Mouse (Mus musculus) heart, postnatal 10 days (tissue): ENCODE results near the gene Csn1s2a. TPM values are rescaled to one million over a fixed set of nuclear protein-coding genes. Genes with fewer than 3 reads are reported as not detected.
"Not testable (repeated sequence)": the region's sequence is repeated elsewhere in the genome, so short reads cannot be mapped to it uniquely, and the experiment has no call there.

Source experiments
- DNase-seq, 2 experiments: peaks; one replicate each; pipeline ENCODE4 v3.0.0; 2021
- intact Hi-C: fragments of 180-260 bp; cut with DNase I; formaldehyde crosslinking; loops from one replicate; pipeline ENCODE4 v1.15.1; 2025
- total RNA-seq, 2 experiments: library from RNA; stranded (reverse); gene quantifications; 2 replicates each; pipeline ENCODE4 v1.2.3; 2021

Csn1s2a gene
- not detected for total RNA-seq

DNA sequence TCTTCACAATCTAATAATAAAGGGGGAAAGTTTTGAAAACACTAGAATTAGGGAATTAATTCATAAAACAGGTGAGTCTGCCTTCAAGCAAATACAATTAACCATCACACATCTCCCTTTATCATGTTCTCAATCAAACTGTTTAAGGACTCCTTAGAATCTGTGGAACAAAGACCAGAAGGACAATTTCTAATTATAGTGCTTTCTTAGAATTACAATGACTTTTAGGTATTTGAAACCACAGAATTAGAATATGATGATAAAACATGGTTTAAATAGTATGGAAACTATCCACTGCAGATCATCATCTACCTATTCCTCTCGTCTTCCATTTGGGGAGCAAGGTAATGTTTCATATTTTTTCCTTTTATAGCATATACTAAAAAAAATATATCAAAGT, at the start of gene Csn1s2a:
TSS of gene Csn1s2a (plus strand) at position 301 of the 400 bp plus-strand sequence.
- no peak for DNase-seq
- intact Hi-C loops, result no loop called here

DNA sequence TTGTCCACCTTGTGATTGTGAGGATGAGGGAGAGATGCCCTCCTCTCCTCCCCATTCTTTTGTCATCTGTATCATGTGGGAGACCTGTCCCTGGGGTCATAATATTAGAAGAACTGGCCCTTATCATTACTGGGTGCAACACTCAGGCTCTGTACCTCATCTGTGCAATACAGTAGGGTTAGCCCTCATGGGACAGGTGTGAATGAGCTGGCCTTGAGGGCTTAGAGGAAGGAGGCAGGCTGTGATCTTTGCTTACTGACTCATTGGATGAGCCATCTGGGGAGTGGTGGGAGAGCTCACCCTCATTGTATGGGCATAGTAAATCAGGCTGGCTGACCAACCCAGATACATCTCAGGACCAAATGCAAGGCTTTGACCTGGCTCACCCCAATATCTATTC, 39.5 kb upstream of the Csn1s2a start:
- intact Hi-C loops, result no loop called here
- no peak for DNase-seq

DNA sequence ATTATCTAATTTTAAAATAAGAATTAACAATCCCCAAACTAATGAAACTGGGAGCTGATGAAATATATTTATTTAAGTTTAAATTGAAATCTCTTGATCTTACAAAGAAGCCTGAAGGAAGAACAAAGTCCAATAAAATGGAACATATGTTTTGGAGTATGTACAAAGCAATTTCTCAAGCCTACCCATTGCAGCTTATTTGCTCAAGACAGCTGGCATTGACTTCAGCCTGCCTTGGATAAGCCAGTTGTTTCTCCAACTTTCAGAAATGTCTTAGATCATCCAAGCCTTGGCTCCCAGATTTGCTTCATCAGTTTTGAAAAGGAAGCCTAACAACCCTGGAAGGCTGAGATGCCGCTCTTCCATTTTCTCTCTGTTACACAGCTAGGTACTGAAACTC, 20.9 kb upstream of the Csn1s2a start:
- no peak for DNase-seq
- intact Hi-C loops, result no loop called here

DNA sequence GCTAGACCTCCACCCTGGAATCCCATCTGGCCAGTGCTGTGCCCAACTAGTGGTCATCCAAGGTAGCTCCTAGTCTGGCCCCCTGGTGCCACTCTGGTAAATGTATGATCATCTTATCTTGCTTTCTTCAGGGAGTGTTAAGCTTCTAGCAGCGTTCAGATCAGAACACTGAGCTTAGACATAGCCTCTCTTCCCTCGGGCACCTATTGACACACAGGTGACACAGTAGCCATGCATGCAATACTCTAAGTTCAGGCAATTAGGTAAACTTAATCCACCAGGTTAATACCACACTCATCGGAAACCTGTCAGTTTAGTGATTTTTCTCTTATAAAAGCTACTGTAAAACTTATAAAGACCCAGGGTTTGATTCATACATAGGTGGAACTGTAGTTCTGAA, 9.8 kb upstream of the Csn1s2a start:
- no peak for DNase-seq
- intact Hi-C loops, result no loop called here

DNA sequence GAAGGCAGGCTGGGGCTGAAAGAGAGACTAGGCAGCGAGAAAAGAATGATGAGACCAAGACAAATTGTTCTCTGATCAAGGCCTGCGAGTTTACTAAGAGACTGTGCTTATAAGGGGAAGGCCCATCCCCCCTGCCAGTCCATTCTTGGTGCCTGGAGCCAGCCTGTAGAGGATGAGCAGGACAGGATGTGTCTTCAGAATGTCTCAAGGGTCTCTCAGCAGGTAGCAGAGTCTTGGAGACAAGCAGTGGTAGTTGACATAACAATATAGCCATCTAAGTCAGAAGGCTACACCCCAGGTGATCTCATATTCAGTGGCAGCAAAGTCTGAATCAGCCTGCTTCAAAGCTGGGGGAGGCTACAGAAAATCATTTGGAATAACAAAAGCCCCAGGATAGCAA, 2.2 kb upstream of the Csn1s2a start:
- intact Hi-C loops, DNase-seq: not testable (repeated sequence)

DNA sequence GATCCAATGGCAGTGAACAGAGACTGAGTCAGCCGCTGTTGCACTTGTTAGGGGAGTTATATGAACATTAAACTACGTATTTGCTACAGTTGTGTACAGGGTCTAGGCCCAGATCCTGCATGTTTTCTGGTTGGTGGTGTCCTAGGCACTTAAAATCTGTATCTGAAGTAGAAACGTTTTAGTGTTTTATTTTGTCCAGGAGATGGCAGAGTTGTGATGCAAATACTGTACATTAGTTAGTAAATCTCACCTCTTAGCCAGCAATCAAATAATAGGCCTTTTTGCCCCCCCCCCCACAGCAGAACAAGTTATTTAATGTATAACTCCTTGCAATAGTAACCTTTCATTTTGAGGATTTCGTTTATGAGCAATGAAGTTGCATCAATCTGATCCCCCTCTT, 8.4 kb downstream of the Csn1s2a start:
- intact Hi-C loops, result no loop called here
- DNase-seq, result no peak

DNA sequence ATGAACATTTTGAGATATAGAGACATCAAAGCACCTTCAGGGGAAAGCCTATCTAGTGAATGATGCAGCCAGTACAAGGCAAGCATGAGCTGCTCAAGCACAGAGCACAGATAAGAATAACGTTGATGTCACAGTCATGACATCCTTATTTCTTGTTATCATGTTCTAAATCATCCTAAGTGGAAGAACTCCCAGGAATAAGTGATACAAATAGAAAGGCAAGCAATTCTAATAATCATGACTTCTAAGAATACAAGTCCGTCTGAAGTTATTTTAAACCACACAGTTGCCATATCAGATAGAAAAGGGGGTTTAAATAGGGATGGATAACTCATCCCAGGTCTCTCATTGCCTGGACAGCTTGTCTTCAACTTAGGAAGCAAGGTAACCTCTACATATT, 33.4 kb downstream of the Csn1s2a start, which contains the start of gene Csn1s2b:
TSS of gene Csn1s2b (plus strand) at position 301 of the 400 bp plus-strand sequence.
- intact Hi-C loops, result no loop called here
- DNase-seq, result no peak

DNA sequence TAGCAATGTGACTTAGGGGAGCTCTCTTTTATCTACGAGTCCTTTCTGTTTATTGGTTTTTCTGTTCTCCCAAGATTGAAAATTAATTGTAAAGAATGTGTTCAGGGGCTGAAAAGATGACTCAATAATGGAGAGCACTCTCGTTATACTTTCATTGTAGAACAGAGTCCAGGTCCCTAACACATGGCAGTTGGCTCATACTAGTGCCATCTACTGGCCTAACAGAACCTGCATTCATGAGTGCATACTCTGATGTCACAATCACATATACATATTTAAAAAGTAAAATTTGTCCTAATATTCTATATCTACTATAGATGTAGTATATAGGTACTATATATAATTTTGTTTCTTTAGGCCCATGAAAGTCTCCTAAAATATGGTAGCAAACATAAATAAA, 34.9 kb downstream of the Csn1s2a start:
- intact Hi-C loops, result no loop called here

DNA sequence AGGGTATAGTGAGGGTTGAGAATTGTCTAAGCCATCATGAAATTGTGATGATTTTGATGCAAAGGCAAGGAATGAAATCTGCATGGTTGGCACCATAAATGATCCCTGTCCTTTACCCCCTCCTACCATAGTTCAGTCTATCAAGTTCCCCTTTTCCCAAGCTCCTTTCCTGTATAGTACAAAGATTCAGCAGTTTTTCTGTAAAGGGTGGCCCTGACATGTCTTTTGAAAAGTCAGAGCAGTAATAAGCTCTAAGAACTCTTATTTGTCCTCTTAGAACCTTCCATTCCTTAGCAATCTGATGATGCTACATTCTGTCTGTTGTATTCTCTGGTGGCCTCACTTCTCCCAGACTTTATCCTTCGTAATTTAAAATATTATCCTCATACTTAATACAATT, 51.0 kb downstream of the Csn1s2a start, which contains the start of gene Prr27:
TSS of gene Prr27 (plus strand) at position 301 of the 400 bp plus-strand sequence.
- no peak for DNase-seq

More for the DNA sequence above, 34.9 kb downstream of the Csn1s2a start:
- no peak for DNase-seq

More for the DNA sequence above, 51.0 kb downstream of the Csn1s2a start, which contains the start of gene Prr27:
- intact Hi-C loops, result no loop called here

Other genes with a start within 250 kb of the Csn1s2a start
- not detected for gene Sult1b1, start 236.4 kb upstream of the Csn1s2a start, total RNA-seq
- gene Sult1d1, start 205.5 kb upstream of the Csn1s2a start, total RNA-seq, result not detected
- not detected for gene Sult1e1, start 183.0 kb upstream of the Csn1s2a start, total RNA-seq
- gene Csn1s1, start 108.4 kb upstream of the Csn1s2a start, total RNA-seq, result not detected
- not detected for gene Csn2, start 74.9 kb upstream of the Csn1s2a start, total RNA-seq
- not detected for gene Csn1s2b, start 33.5 kb downstream of the Csn1s2a start, total RNA-seq
- gene Prr27, start 51.1 kb downstream of the Csn1s2a start, total RNA-seq, result not detected
- not detected for gene Odam, start 110.5 kb downstream of the Csn1s2a start, total RNA-seq
- gene Csn3, start 151.0 kb downstream of the Csn1s2a start, total RNA-seq, result not detected
- not detected for gene 2310003L06Rik, start 194.9 kb downstream of the Csn1s2a start, total RNA-seq
- gene Gm28434, start 194.9 kb downstream of the Csn1s2a start, total RNA-seq, result not detected
- not detected for gene Cabs1, start 204.9 kb downstream of the Csn1s2a start, total RNA-seq
- gene Smr3a, start 228.0 kb downstream of the Csn1s2a start, total RNA-seq, result not detected